Mouse (Mus musculus) liver, adult 2 months (tissue): Measurements from ENCODE around the gene Fbxl17. TPM values are rescaled to one million over a fixed set of nuclear protein-coding genes. Genes with fewer than 3 reads are reported as not detected.

Experiments
- DNase-seq: peaks from one replicate; pipeline ENCODE4 v3.0.0-alpha.2; 2011; ENCODE audit warnings: low read depth, low spot score; ENCODE audit errors: extremely low read depth
- H3K27ac ChIP-seq: fragments of 200-500 bp; replicated peaks from 2 replicates; pipeline ENCODE4 v1.5.1; 2012; ENCODE audit warnings: low read depth, mild to moderate bottlenecking, control low read depth, inconsistent platforms, low read length; ENCODE audit not compliant: insufficient read depth
- H3K27me3 ChIP-seq: fragments of 200-500 bp; 2 replicates; pipeline ENCODE4 v1.6.1; 2012; ENCODE audit warnings: mild to moderate bottlenecking, moderate library complexity, low read length, inconsistent platforms; ENCODE audit not compliant: control insufficient read depth, insufficient read depth
- H3K36me3 ChIP-seq: fragments of 200-500 bp; 2 replicates; pipeline ENCODE4 v1.6.1; 2012; ENCODE audit warnings: low read length, inconsistent platforms; ENCODE audit not compliant: control insufficient read depth, insufficient read depth
- H3K4me1 ChIP-seq: fragments of 200-500 bp; 2 replicates; pipeline ENCODE4 v1.6.1; 2011; ENCODE audit warnings: low read length; ENCODE audit not compliant: control insufficient read depth, insufficient read depth
- H3K4me3 ChIP-seq: fragments of 200-500 bp; 2 replicates; pipeline ENCODE4 v1.5.1; 2011; ENCODE audit warnings: low read depth, mild to moderate bottlenecking, control low read depth, low read length, moderate library complexity; ENCODE audit not compliant: insufficient read depth
- H3K79me2 ChIP-seq: fragments of 200-500 bp; 2 replicates; pipeline ENCODE4 v1.6.1; 2012; ENCODE audit warnings: inconsistent platforms, mild to moderate bottlenecking, low read length, moderate library complexity; ENCODE audit not compliant: control insufficient read depth, insufficient read depth
- H3K9ac ChIP-seq: fragments of 200-500 bp; 2 replicates; pipeline ENCODE4 v1.6.1; 2012; ENCODE audit warnings: low read depth, mild to moderate bottlenecking, control low read depth, inconsistent platforms, low read length
- CTCF ChIP-seq: fragments of 200-500 bp; IDR thresholded peaks from 2 replicates; pipeline ENCODE4 v1.5.1; 2011; ENCODE audit warnings: low read depth, low read length, control low read depth
- POLR2A ChIP-seq: fragments of 200-500 bp; IDR thresholded peaks from 2 replicates; pipeline ENCODE4 v1.6.1; 2011; ENCODE audit warnings: low read length, control low read depth; ENCODE audit not compliant: insufficient read depth; ENCODE audit errors: extremely low read depth
- WGBS: fragments of 180-500 bp; shearing (Covaris S2); methylation state at CpG from one replicate; pipeline ENCODE4 v1.1.7; 2018; 5-methylcytosine and 5-hydroxymethylcytosine counted together
- polyA plus RNA-seq: library from polyadenylated mRNA; depleted of rRNA; stranded (reverse); fragments of >200 nt; gene quantifications from 2 replicates; pipeline ENCODE4 v1.2.3, GENCODE M21; 2012
- total RNA-seq: library from RNA; depleted of rRNA; stranded (reverse); fragments of >200 nt; gene quantifications from 2 replicates; pipeline ENCODE4 v1.2.3, GENCODE M21; 2014

Gene Fbxl17
- total and polyA plus RNA-seq, 2 experiments, result 5.4 to 12.2 TPM

DNA sequence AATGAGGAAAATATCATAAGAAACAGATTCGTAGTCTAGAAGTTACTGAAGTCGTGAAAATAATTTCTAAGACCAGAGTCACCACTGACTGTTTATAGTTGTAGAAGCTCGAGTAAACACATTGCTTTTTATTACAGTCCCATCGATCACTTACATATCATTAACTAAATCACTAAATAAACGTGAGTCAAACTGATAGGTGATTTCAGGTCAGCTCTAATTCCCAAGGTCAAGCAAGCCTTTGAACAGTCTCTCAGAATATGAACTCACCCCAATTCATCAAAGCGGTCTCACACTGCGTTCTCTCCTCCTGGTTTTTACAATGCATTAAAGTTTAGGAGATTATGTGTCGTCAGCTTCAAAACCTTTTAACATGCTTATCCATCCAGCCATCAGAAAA lies 423.2 kb downstream of the Fbxl17 start:
- H3K4me3 ChIP-seq, result no peak overlapping the region
- no peak for TF ChIP-seq POLR2A
- no peak for TF ChIP-seq CTCF
- WGBS, result 51% methylated on average over 8 of the region's 8 CpGs

GRCm38 (mm10) chr17:63076037-63076426 lies 423.8 kb downstream of the Fbxl17 start:
- WGBS, result 93% methylated on average over 8 of the region's 8 CpGs
- Histone ChIP-seq H3K36me3 (peaks cover 2% of the 10 kb centered on the region; the same call in 1 of the 2 replicates), H3K9ac (no peak overlapping the region), H3K4me1 (no peaks in the 10 kb centered on the region), H3K79me2 (no peaks in the 10 kb centered on the region), H3K27ac (no peak overlapping the region), H3K27me3 (no peaks in the 10 kb centered on the region), H3K4me3 (no peak overlapping the region)
- no peak for TF ChIP-seq POLR2A
- TF ChIP-seq CTCF, result no peak
- no peak for DNase-seq

More for the DNA sequence above, 423.2 kb downstream of the Fbxl17 start:
- H3K36me3 ChIP-seq, result peaks cover 2% of the 10 kb centered on the region; the same call in 1 of the 2 replicates
- no peak overlapping the region for H3K27ac ChIP-seq
- no peaks in the 10 kb centered on the region for H3K27me3 ChIP-seq
- peak; percentile 56 for DNase-seq
- no peak overlapping the region for H3K9ac ChIP-seq
- no peaks in the 10 kb centered on the region; the same call in 1 of the 2 replicates for H3K4me1 ChIP-seq
- H3K79me2 ChIP-seq, result no peaks in the 10 kb centered on the region

DNA sequence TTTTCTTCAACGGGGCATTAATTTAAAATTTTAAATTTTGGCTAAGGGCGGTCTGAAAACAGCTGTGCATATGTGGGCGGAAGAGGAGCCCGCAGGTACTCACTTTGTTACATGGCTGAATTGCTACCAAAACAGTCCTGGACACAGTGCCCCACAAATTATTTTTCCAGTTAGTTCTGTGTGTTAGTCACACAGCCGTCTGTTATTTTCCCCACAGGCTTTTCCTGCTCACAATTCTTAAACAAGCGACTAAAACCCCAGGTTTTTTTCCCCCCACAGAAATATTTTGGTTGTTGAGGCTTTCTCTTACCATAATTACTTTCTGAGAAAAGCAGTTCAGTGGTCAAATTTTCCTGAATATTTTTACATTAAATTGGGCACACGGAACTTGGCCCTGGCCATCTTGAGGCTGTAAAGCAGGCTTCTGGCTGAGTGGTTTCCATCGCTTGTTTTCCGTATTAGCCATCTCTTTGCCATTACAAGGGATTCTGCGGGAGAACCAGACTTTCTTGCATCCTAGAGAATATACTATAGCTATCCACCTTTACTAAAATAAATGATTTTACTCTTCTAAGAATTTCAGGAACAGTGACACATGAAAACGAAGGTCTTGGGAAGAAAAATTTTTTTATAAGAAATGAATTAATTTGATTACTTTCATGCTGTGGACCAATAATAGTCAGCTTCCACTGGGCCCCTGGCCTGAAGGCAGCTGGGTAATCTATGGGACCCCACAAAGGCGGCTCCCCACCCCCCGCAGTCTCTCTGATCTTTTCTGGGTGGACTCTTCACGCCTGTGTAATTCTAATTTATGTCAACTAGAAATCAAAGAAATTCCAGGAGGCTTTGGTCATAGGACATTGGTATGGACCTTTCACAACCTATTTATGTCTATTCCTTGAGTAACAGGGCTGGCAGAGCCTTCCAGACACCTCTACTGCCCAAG lies 424.5 kb downstream of the Fbxl17 start:
- 98% methylated on average over 14 of the region's 14 CpGs for WGBS
- H3K4me3 ChIP-seq, result no peak overlapping the region
- H3K79me2 ChIP-seq, result no peaks in the 10 kb centered on the region
- no peak for TF ChIP-seq CTCF
- peaks cover 2% of the 10 kb centered on the region; the same call in 1 of the 2 replicates for H3K36me3 ChIP-seq
- no peaks in the 10 kb centered on the region for H3K27me3 ChIP-seq
- DNase-seq, result no peak
- H3K4me1 ChIP-seq, result no peaks in the 10 kb centered on the region
- no peak overlapping the region for H3K9ac ChIP-seq
- H3K27ac ChIP-seq, result no peak overlapping the region

DNA sequence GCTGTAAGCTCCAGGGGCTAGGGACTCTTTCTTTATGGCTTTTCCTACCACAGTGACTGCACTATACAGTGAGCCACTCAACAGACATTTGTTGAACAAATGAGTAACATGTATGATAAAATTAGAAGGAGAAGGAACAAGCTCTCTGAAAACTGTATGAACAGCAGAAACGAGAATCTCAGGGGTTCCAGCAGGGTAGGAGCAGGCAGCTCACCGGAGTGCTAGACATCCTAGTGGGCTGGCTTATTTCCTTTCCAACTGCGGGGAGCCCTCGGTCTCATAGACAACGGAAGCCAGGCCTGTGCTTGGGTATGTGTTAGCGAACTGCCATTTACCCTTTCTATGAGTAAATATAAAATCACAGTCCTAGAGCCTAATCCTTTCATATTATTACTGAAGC lies 426.5 kb downstream of the Fbxl17 start:
- no peaks in the 10 kb centered on the region for H3K4me1 ChIP-seq
- no peaks in the 10 kb centered on the region for H3K79me2 ChIP-seq
- no peak overlapping the region for H3K27ac ChIP-seq
- no peaks in the 10 kb centered on the region for H3K27me3 ChIP-seq
- no peak overlapping the region for H3K9ac ChIP-seq
- 95% methylated on average over 6 of the region's 6 CpGs for WGBS
- H3K36me3 ChIP-seq, result no peaks in the 10 kb centered on the region
- no peak overlapping the region for H3K4me3 ChIP-seq
- no peak for DNase-seq
- TF ChIP-seq CTCF (no peak), POLR2A (no peak)

DNA sequence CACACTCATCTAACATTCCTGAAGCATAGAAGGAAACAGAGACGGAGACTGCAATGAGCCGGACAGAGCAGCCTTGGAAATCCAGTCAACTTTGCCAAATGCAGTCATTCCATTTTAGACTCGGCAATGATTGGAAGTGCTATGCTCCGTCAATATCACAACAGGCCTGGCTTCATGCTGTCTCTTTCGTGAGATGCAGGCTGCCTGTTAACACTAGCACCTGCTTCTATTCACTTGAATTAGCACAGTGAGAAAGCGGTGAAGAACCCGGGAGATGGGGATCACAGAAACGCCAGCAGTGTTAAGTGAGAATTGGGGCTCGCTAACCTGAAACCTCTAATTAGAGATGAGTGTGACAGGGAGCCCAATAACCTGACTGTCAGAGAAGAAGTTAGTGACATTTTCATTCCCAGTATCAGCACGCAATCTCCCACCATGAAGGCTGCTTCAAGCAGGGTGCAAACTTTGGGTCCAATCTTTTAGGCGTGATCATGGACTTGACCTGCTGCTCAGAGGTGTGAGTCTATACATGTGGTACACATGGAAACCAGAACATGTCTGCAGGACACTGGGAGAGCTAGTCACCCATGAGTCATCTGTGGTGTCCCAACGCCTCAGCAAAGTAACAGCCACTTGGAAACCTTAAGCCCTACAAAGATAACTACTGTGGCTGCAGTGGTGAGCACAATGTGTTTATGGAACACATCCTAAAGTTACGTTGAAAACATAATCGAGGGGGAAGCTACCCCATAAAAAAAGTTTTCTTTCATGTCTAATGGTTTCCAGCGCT lies 428.5 kb downstream of the Fbxl17 start:
- 97% methylated on average over 15 of the region's 15 CpGs for WGBS
- Histone ChIP-seq H3K27ac (no peak overlapping the region), H3K27me3 (no peaks in the 10 kb centered on the region), H3K79me2 (no peaks in the 10 kb centered on the region), H3K4me3 (no peak overlapping the region), H3K36me3 (no peaks in the 10 kb centered on the region; the same call in 1 of the 2 replicates), H3K9ac (no peak overlapping the region), H3K4me1 (no peaks in the 10 kb centered on the region)
- no peak for DNase-seq
- no peak for TF ChIP-seq POLR2A
- TF ChIP-seq CTCF, result no peak
